Mouse (Mus musculus): Measurements from ENCODE around the gene Sh3gl1. TPM values are rescaled to one million over a fixed set of nuclear protein-coding genes. Genes with fewer than 3 reads are reported as not detected.
A peak's percentile ranks its signal among the peaks of the same experiment; 100 is the strongest.

Gene Sh3gl1
- polyA plus RNA-seq, 1 experiment from 2014 or later: 119 TPM

DNA sequence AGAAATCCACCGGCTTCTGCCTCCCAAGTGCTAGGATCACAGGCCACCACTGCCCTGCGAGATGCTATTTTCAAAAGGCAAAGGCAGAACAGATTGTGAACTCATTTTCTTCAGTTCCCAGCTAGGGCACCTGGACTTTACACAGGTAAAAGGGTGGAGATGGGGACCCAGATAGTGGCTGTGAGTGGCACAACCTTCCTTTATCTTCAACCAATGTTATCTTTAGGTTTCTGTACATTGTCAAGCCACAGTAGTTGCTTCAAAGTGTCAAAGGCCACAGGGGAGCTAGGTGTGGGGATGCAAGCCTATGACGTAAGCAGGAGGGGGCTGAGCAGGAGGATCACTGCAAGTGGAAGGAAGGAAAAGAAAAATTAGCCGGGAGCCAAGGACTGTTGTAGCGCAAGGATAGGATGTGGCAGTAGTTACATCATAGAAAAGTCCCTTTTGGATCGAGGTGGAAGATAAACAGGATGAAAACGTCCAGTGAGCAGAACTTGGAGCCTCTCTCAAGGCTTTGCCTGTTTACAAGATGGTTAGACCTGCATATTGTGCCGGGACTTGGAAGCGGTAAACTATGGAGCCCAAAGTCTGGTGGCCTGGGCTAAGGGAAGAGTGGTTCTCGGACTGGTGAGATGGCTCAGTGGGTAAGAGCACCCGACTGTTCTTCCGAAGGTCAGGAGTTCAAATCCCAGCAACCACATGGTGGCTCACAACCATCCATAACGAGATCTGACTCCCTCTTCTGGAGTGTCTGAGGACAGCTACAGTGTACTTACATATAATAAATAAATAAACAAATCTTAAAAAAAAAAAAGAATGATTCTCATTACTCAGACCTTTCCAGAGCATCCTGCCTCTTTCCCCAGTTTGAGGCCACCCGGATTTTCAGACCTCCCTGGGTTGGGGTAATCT, 28.7 kb downstream of the Sh3gl1 start:
- H3K36me3 ChIP-seq (replicated peaks; ENCODE audit: control insufficient read depth, insufficient read depth, low read depth, low read length): no peaks in the 10 kb centered on the region
- H3K4me1 ChIP-seq (ENCODE audit: control insufficient read depth, insufficient read depth, low read length): peaks cover 3% of the 10 kb centered on the region
- peak overlapping the region; percentile 10 for H3K4me2 ChIP-seq (ENCODE audit: low read depth, low read length)
- ATAC-seq (replicated peaks; ENCODE audit: insufficient number of reproducible peaks, low FRiP score, low TSS enrichment, low read depth) (no peak), DNase-seq (ENCODE audit: low spot score) (peak; percentile 44)
- H3K9ac ChIP-seq (replicated peaks; ENCODE audit: low read length): peak overlapping the region; percentile 19
- H3K4me3 ChIP-seq (ENCODE audit: low read depth, low read length): peak overlapping the region; percentile 81
- WGBS: 30% methylated on average over 13 of the region's 14 CpGs
- H3K9me3 ChIP-seq (replicated peaks; ENCODE audit: control insufficient read depth, low read length): no peaks in the 10 kb centered on the region
- no peaks in the 10 kb centered on the region for H3K27me3 ChIP-seq (ENCODE audit: control insufficient read depth, insufficient read depth, low read length)
- H3K27ac ChIP-seq (replicated peaks; ENCODE audit: low read depth, low read length): peak overlapping the region; percentile 14

DNA sequence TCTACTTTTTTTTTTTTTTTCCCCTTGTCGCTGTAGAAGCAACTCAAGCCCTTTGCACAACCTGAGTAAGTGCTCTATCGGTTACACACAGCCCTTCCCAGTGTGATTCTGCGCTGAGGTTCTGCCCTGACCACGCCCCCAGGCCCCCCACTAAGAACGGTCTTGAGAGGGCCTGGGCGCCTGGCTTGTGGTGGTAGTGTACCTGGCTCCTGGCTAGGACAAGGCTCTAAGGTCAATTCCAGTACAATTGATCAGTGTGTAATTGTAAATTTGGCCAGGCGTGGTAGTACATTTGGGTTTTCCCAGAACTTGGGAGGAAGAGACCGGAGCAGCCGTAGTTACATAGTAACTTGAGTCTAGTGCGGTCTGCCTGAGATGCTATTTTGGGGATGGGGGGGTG, 29.5 kb downstream of the Sh3gl1 start:
- ATAC-seq (replicated peaks; ENCODE audit: insufficient number of reproducible peaks, low FRiP score, low TSS enrichment, low read depth): no peak
- Histone ChIP-seq H3K9ac (replicated peaks; ENCODE audit: low read length) (no peak overlapping the region), H3K4me1 (ENCODE audit: control insufficient read depth, insufficient read depth, low read length) (peaks cover 3% of the 10 kb centered on the region), H3K27me3 (ENCODE audit: control insufficient read depth, insufficient read depth, low read length) (no peaks in the 10 kb centered on the region), H3K27ac (replicated peaks; ENCODE audit: low read depth, low read length) (no peak overlapping the region), H3K36me3 (replicated peaks; ENCODE audit: control insufficient read depth, insufficient read depth, low read depth, low read length) (no peaks in the 10 kb centered on the region), H3K4me2 (ENCODE audit: low read depth, low read length) (no peak overlapping the region), H3K4me3 (ENCODE audit: low read depth, low read length) (no peak overlapping the region), H3K9me3 (replicated peaks; ENCODE audit: control insufficient read depth, low read length) (no peaks in the 10 kb centered on the region)
- WGBS: 47% methylated on average over 10 of the region's 10 CpGs
- no peak for DNase-seq (ENCODE audit: low spot score)

DNA sequence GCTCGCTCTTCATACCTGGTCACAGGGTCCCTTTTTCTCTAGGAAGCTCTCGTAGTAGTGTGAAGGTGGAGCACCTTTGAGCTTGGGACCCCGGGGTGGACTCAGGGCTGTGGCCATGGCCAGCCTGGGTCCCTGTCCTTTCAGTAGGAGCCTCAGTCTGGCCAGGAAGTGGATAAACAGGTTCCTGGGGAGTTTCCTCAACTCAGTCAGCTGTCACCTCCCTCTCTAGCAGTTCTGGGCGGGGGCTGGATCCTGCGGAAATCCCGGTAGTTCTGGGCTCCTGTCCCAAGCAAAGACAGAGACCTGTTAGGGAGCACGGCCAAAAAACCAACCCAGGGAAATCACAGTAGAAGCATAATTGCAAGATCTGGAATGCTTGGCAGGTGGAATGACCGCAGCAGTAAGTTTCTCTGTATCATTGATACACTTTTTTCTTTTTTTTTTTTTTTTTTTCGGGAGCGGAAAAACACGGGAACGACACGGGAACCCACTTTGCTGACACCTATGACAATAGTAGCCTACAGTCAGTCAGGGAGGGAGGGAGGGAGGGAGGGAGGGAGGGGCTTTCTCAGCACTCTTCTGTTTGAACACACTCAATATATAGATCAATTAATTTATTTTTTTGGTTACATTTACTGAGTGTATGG, 30.9 kb downstream of the Sh3gl1 start, which contains the start of the genes Stap2 and Mpnd:
TSS of gene Stap2 (minus strand) at position 170 of the 647 bp plus-strand sequence.
TSS of gene Mpnd (plus strand) at position 297 of the 647 bp plus-strand sequence.
- ATAC-seq (replicated peaks; ENCODE audit: insufficient number of reproducible peaks, low FRiP score, low TSS enrichment, low read depth) (no peak), DNase-seq (ENCODE audit: low spot score) (peak; percentile 93)
- Histone ChIP-seq H3K9ac (replicated peaks; ENCODE audit: low read length) (no peak within 1 kb of the TSS), H3K9me3 (replicated peaks; ENCODE audit: control insufficient read depth, low read length) (no peaks in the 10 kb centered on the region), H3K4me3 (ENCODE audit: low read depth, low read length) (no peak within 1 kb of the TSS), H3K27me3 (ENCODE audit: control insufficient read depth, insufficient read depth, low read length) (no peaks in the 10 kb centered on the region; the same call in 1 of the 2 replicates), H3K36me3 (replicated peaks; ENCODE audit: control insufficient read depth, insufficient read depth, low read depth, low read length) (no peaks in the 10 kb centered on the region), H3K4me2 (ENCODE audit: low read depth, low read length) (no peak within 1 kb of the TSS), H3K4me1 (ENCODE audit: control insufficient read depth, insufficient read depth, low read length) (no peaks in the 10 kb centered on the region; the same call in 1 of the 2 replicates), H3K27ac (replicated peaks; ENCODE audit: low read depth, low read length) (no peak within 1 kb of the TSS)
- WGBS: 38% methylated on average over 13 of the region's 13 CpGs

DNA sequence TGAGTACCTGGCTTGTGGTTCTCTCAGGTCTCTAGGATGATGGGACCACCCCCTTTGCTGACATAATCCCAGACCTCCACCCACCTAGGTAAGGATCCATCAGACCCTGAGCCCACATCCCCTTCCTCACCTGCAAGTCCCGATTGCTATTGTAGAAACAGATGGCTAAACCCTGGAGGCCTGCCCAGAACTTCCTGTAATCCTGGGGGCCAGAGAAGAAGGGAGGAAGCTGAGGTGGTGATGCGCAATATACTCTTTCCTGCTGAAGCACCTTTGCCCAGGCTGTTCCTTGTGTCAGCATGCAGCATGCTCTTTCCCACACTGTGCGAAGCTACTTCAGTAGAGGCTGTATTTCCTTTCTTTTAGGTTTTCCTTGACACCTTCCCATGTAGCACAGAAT, 33.4 kb downstream of the Sh3gl1 start:
- H3K9ac ChIP-seq (replicated peaks; ENCODE audit: low read length): no peak overlapping the region
- 84% methylated on average over 3 of the region's 3 CpGs for WGBS

DNA sequence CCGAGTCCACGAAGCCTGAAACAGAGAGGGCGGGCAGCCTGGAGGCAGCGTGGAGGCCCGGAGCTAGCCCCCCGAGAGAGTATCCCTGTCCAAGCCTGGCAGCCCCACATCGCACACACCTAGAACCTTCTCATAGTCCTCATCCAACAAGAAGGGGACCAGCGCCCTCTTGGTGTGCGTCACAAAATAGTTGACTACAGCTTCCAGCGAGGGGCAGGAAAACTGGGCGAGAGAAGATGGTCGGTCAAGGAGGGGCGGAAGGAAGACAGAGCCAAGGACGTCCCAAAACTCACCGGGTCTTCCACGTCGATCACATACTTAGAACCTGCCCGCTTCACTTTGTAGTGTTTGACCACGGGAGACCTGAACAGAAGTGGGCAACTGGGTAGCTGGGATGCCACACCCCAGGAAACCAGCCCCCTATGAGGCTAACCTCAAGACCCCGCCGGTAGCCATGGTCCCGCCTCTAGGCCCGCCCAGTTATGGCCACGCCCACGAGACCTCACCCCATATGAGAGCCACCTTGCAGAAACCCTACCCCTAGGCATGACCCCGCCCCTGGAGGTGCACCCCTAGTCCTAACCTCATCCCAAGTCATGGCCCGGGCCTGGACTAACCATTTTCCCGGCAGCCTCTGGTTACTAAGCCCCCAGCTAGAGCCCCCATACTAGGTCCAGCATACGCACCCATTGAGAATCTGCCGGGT, 36.5 kb downstream of the Sh3gl1 start:
- WGBS: 7% methylated on average over 30 of the region's 30 CpGs
- Histone ChIP-seq H3K4me3 (ENCODE audit: low read depth, low read length) (peak overlapping the region; percentile 18; the same call in 1 of the 2 replicates), H3K4me2 (ENCODE audit: low read depth, low read length) (peak overlapping the region; percentile 3), H3K36me3 (replicated peaks; ENCODE audit: control insufficient read depth, insufficient read depth, low read depth, low read length) (no peaks in the 10 kb centered on the region), H3K4me1 (ENCODE audit: control insufficient read depth, insufficient read depth, low read length) (no peaks in the 10 kb centered on the region; the same call in 1 of the 2 replicates), H3K9ac (replicated peaks; ENCODE audit: low read length) (no peak overlapping the region; the same call in 1 of the 2 replicates), H3K9me3 (replicated peaks; ENCODE audit: control insufficient read depth, low read length) (no peaks in the 10 kb centered on the region), H3K27me3 (ENCODE audit: control insufficient read depth, insufficient read depth, low read length) (peaks cover 3% of the 10 kb centered on the region), H3K27ac (replicated peaks; ENCODE audit: low read depth, low read length) (no peak overlapping the region)
- DNase-seq (ENCODE audit: low spot score) (peak; percentile 37), ATAC-seq (replicated peaks; ENCODE audit: insufficient number of reproducible peaks, low FRiP score, low TSS enrichment, low read depth) (peak; percentile 25)

More for the DNA sequence above, 33.4 kb downstream of the Sh3gl1 start:
- Histone ChIP-seq H3K36me3 (replicated peaks; ENCODE audit: control insufficient read depth, insufficient read depth, low read depth, low read length) (no peaks in the 10 kb centered on the region), H3K27ac (replicated peaks; ENCODE audit: low read depth, low read length) (no peak overlapping the region), H3K27me3 (ENCODE audit: control insufficient read depth, insufficient read depth, low read length) (peaks cover 3% of the 10 kb centered on the region), H3K4me3 (ENCODE audit: low read depth, low read length) (no peak overlapping the region), H3K9me3 (replicated peaks; ENCODE audit: control insufficient read depth, low read length) (no peaks in the 10 kb centered on the region), H3K4me2 (ENCODE audit: low read depth, low read length) (no peak overlapping the region), H3K4me1 (ENCODE audit: control insufficient read depth, insufficient read depth, low read length) (no peaks in the 10 kb centered on the region; the same call in 1 of the 2 replicates)
- ATAC-seq (replicated peaks; ENCODE audit: insufficient number of reproducible peaks, low FRiP score, low TSS enrichment, low read depth) (no peak), DNase-seq (ENCODE audit: low spot score) (no peak)

DNA sequence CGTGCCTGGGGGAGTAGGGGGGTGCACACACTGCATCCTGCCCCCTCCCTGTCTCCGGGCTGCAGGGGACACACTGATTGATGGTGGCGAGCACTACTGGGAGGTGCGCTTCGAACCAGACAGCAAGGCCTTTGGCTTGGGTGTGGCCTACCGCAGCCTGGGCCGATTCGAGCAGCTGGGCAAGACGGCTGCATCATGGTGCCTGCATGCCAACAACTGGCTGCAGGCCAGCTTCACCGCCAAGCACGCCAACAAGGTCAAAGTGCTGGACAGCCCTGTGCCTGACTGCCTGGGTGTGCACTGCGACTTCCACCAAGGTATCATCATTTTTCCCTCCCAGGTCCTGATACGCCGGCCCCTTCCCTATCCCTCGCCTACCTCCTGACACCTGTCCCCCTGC, 40.4 kb downstream of the Sh3gl1 start:
- Histone ChIP-seq H3K27me3 (ENCODE audit: control insufficient read depth, insufficient read depth, low read length) (peaks cover 3% of the 10 kb centered on the region), H3K4me3 (ENCODE audit: low read depth, low read length) (no peak overlapping the region), H3K4me1 (ENCODE audit: control insufficient read depth, insufficient read depth, low read length) (no peaks in the 10 kb centered on the region; the same call in 1 of the 2 replicates), H3K4me2 (ENCODE audit: low read depth, low read length) (no peak overlapping the region), H3K27ac (replicated peaks; ENCODE audit: low read depth, low read length) (no peak overlapping the region), H3K36me3 (replicated peaks; ENCODE audit: control insufficient read depth, insufficient read depth, low read depth, low read length) (peaks cover 3% of the 10 kb centered on the region; the same call in 1 of the 2 replicates), H3K9ac (replicated peaks; ENCODE audit: low read length) (no peak overlapping the region), H3K9me3 (replicated peaks; ENCODE audit: control insufficient read depth, low read length) (no peaks in the 10 kb centered on the region)
- DNase-seq (ENCODE audit: low spot score): no peak
- WGBS: 91% methylated on average over 15 of the region's 15 CpGs
- no peak for ATAC-seq (replicated peaks; ENCODE audit: insufficient number of reproducible peaks, low FRiP score, low TSS enrichment, low read depth)

DNA sequence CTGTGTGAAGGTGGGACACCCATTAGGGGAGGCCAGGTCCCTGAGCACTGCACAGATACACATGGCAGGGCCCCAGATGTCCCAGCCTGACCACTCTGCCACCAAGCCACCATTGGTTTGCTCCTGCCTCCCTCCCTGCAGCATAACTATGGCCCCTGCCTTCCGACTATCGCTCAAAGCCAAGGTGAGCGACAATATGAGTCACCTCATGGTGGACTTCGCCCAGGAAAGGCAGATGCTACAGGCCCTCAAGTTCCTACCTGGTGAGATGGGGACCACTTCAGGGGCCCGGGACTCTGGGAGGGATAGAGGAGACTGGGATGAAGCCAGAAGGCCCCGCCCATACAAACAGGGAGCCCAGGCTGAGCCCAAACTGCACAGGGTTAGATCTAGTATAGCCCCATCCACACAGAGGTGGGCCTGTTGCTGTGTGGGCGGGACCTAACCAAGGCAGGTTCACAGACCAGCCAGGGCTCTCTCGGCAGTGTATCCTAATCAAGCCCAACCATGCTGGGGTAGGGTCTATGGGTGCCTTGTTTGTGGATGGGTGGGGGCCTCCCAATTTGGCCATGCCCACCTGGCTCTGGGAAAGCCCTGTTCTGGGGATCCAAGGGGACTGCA, 46.0 kb downstream of the Sh3gl1 start:
- H3K36me3 ChIP-seq (replicated peaks; ENCODE audit: control insufficient read depth, insufficient read depth, low read depth, low read length): peaks cover 3% of the 10 kb centered on the region; the same call in 1 of the 2 replicates
- 80% methylated on average over 8 of the region's 8 CpGs for WGBS

More for the DNA sequence above, 46.0 kb downstream of the Sh3gl1 start:
- H3K9ac ChIP-seq (replicated peaks; ENCODE audit: low read length): no peak overlapping the region
- DNase-seq (ENCODE audit: low spot score): no peak
- H3K27me3 ChIP-seq (ENCODE audit: control insufficient read depth, insufficient read depth, low read length): no peaks in the 10 kb centered on the region
- H3K4me1 ChIP-seq (ENCODE audit: control insufficient read depth, insufficient read depth, low read length): no peaks in the 10 kb centered on the region
- H3K4me3 ChIP-seq (ENCODE audit: low read depth, low read length): no peak overlapping the region
- H3K4me2 ChIP-seq (ENCODE audit: low read depth, low read length): no peak overlapping the region
- no peak overlapping the region for H3K27ac ChIP-seq (replicated peaks; ENCODE audit: low read depth, low read length)
- no peaks in the 10 kb centered on the region for H3K9me3 ChIP-seq (replicated peaks; ENCODE audit: control insufficient read depth, low read length)
- ATAC-seq (replicated peaks; ENCODE audit: insufficient number of reproducible peaks, low FRiP score, low TSS enrichment, low read depth): 0 out of 2 replicates have a peak, but pooled peaks have one; percentile 21

All from embryonic facial prominence, embryonic 11.5 days (tissue).